Mouse (Mus musculus) E14TG2a.4 (cell line): ENCODE measurements around the gene H1fx.

Experiments used
- CTCF ChIP-seq: conservative IDR thresholded peaks from 2 replicates; pipeline ENCODE4 v1.5.1; 2014; ENCODE audit warnings: low read length
- NANOG ChIP-seq: IDR thresholded peaks from 2 replicates; pipeline ENCODE4 v1.6.1; 2014; ENCODE audit warnings: borderline replicate concordance, low read length, mixed read lengths
- POU5F1 ChIP-seq: IDR thresholded peaks from 2 replicates; pipeline ENCODE4 v1.6.1; 2014; ENCODE audit warnings: low read length, borderline replicate concordance

DNA sequence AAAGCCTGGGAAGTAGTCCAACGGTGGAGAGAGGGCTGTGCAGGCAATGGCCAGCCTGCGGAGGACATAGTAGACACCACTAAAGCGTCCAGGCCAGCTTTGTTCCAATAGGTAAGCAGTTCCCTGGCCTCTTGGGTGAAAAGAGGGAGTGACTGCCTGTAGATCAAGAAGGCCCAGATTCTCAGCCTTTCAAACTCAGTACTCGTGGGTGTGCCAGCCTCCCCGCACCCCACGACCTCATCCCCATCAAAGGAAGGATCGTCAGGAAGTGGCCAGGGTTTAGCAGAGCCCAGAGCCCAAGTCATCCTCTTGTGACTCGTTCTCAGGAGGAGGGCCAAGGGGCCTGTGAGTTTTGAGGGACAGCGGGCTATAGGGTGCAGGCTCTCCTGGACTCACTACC is 1.1 kb upstream of the H1fx start:
- no peak for TF ChIP-seq CTCF
- TF ChIP-seq POU5F1, result no peak
- no peak for TF ChIP-seq NANOG
